Mouse (Mus musculus) testis, adult 2 months (tissue): ENCODE data around the gene Zfp987.

Experiments used
- CTCF ChIP-seq: fragments of 200-500 bp; IDR thresholded peaks from 2 replicates; pipeline ENCODE4 v1.5.1; 2012; ENCODE audit warnings: low read depth, mild to moderate bottlenecking, inconsistent platforms, low read length, moderate library complexity; ENCODE audit not compliant: control insufficient read depth, insufficient read depth, insufficient replicate concordance
- POLR2A ChIP-seq: fragments of 200-500 bp; IDR thresholded peaks from 2 replicates; pipeline ENCODE4 v1.6.1; 2012; ENCODE audit warnings: low read depth, mild to moderate bottlenecking, inconsistent platforms, low read length, moderate library complexity; ENCODE audit not compliant: control insufficient read depth

- TF ChIP-seq POLR2A (no peak), CTCF (no peak)
Observed at GRCm38 (mm10) chr4:146055335-146055734, 41.8 kb upstream of the Zfp987 start.
